Mouse (Mus musculus) forebrain, embryonic 13.5 days (tissue): ENCODE results near the gene Sf1. TPM values are rescaled to one million over a fixed set of nuclear protein-coding genes. Genes with fewer than 3 reads are reported as not detected.

Experiments
- ATAC-seq: fragments of 200-750 bp; cut with Nextera tagmentation; 2 replicates; pipeline ENCODE4 v1.8.0; 2017
- H3K27ac ChIP-seq: fragments of 300-500 bp; sonication (generic); 2 replicates; pipeline ENCODE4 v1.5.1; 2015; ENCODE audit warnings: inconsistent platforms, mild to moderate bottlenecking, moderate library complexity
- H3K27me3 ChIP-seq: fragments of 300-500 bp; sonication (generic); 2 replicates; pipeline ENCODE4 v1.6.1; 2015; ENCODE audit warnings: mild to moderate bottlenecking, inconsistent platforms
- H3K36me3 ChIP-seq: fragments of 300-500 bp; sonication (generic); 2 replicates; pipeline ENCODE4 v1.6.1; 2015; ENCODE audit warnings: mild to moderate bottlenecking, inconsistent platforms; ENCODE audit not compliant: poor library complexity, severe bottlenecking
- H3K4me1 ChIP-seq: fragments of 300-500 bp; sonication (generic); 2 replicates; pipeline ENCODE4 v1.6.1; 2015; ENCODE audit warnings: inconsistent platforms
- H3K4me2 ChIP-seq: fragments of 300-500 bp; sonication (generic); 2 replicates; pipeline ENCODE4 v1.6.1; 2015; ENCODE audit warnings: inconsistent platforms, mild to moderate bottlenecking, moderate library complexity
- H3K4me3 ChIP-seq: fragments of 300-500 bp; sonication (generic); 2 replicates; pipeline ENCODE4 v1.5.1; 2015; ENCODE audit warnings: mild to moderate bottlenecking, inconsistent platforms
- H3K9ac ChIP-seq: fragments of 300-500 bp; sonication (generic); 2 replicates; pipeline ENCODE4 v1.6.1; 2015; ENCODE audit warnings: mild to moderate bottlenecking, inconsistent platforms
- H3K9me3 ChIP-seq: fragments of 300-500 bp; sonication (generic); replicated peaks from 2 replicates; pipeline ENCODE4 v1.6.1; 2016; ENCODE audit warnings: inconsistent platforms
- WGBS: fragments of 180-500 bp; shearing (Covaris S2); methylation state at CpG from one replicate; pipeline ENCODE4 v1.1.7; 2015; 5-methylcytosine and 5-hydroxymethylcytosine counted together
- polyA plus RNA-seq: library from polyadenylated mRNA; unstranded; fragments of >200 nt; fragmentation: Nextera tagmentation; extraction: Ambion mirVana; gene quantifications from 2 replicates; pipeline ENCODE4 v1.2.1, GENCODE M21; 2015

Gene Sf1
- 134 and 139 TPM in 2 replicates for polyA plus RNA-seq

- peak within 1 kb of the TSS; percentile 98 for H3K4me3 ChIP-seq
- H3K27me3 ChIP-seq: no peaks in the 10 kb centered on the region
- H3K27ac ChIP-seq: peak within 1 kb of the TSS; percentile 99
- under 1% methylated on average over 65 of the region's 85 CpGs for WGBS
- peak; percentile 98 for ATAC-seq
- H3K9ac ChIP-seq: peak within 1 kb of the TSS; percentile 99
- H3K36me3 ChIP-seq: peaks cover 40% of the 10 kb centered on the region
- peaks cover 38% of the 10 kb centered on the region for H3K4me1 ChIP-seq
- no peaks in the 10 kb centered on the region for H3K9me3 ChIP-seq
- peak within 1 kb of the TSS; percentile 93 for H3K4me2 ChIP-seq
These were observed at the start of gene Sf1 for GRCm38 (mm10) chr19:6363411-6364240. Sf1 (plus strand) TSS chr19:6363690.

DNA sequence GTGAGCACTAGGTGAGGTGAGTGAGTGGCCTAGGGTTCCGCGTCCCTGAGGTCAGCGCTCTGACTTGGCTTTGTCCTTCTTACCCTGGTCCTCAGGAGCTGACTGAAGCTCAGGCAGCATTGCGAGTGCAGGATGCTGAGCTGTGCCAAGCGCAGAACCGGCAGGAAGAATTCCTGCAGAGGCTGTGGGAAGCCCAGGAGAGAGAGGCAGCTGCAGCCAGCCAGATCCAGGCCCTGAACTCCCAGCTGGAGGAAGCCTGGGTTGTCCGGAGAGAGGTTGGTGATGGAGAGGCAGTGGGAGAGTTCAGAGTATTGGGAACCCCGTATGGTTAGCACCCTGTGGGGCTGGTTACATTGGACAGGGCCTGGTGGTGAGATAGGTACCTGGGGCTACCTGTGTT is 49.7 kb upstream of the Sf1 start:
- Histone ChIP-seq H3K4me2 (no peak overlapping the region), H3K4me3 (no peak overlapping the region), H3K9me3 (no peaks in the 10 kb centered on the region), H3K9ac (no peak overlapping the region), H3K27me3 (no peaks in the 10 kb centered on the region), H3K27ac (no peak overlapping the region), H3K4me1 (no peaks in the 10 kb centered on the region), H3K36me3 (peaks cover 46% of the 10 kb centered on the region)
- no peak for ATAC-seq
- WGBS: 93% methylated on average over 8 of the region's 8 CpGs

GRCm38 (mm10) chr19:6314513-6314912 is 49.0 kb upstream of the Sf1 start:
- no peak for ATAC-seq
- WGBS: 91% methylated on average over 8 of the region's 8 CpGs
- H3K36me3 ChIP-seq: peaks cover 46% of the 10 kb centered on the region

DNA sequence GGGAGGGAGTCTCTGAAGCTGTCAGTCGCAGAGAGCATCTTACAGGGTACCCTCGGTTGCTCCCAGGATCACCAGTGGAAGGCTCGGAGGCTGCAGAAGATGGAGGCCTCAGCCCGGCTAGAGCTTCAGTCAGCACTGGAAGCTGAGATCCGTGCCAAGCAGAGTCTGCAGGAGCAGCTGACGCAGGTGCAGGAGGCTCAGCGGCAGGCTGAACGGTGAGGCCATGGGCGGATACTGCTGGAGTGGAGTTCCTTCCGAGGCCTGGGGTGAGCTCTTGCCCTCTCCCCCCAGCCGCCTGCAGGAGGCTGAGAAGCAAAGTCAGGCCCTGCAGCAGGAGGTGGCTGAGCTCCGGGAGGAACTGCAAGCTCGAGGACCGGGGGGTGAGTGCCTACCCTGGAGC is 47.9 kb upstream of the Sf1 start:
- Histone ChIP-seq H3K9me3 (no peaks in the 10 kb centered on the region), H3K36me3 (peaks cover 46% of the 10 kb centered on the region), H3K4me1 (no peaks in the 10 kb centered on the region), H3K9ac (no peak overlapping the region), H3K4me2 (no peak overlapping the region), H3K4me3 (no peak overlapping the region), H3K27ac (no peak overlapping the region), H3K27me3 (no peaks in the 10 kb centered on the region)
- WGBS: 80% methylated on average over 14 of the region's 14 CpGs
- ATAC-seq: no peak

More at GRCm38 (mm10) chr19:6314513-6314912, 49.0 kb upstream of the Sf1 start:
- Histone ChIP-seq H3K4me1 (no peaks in the 10 kb centered on the region), H3K4me3 (no peak overlapping the region), H3K27me3 (no peaks in the 10 kb centered on the region), H3K27ac (no peak overlapping the region), H3K9me3 (no peaks in the 10 kb centered on the region), H3K4me2 (no peak overlapping the region), H3K9ac (no peak overlapping the region)

GRCm38 (mm10) chr19:6318145-6318544 is 45.3 kb upstream of the Sf1 start:
- H3K36me3 ChIP-seq: peaks cover 38% of the 10 kb centered on the region; the same call in 1 of the 2 replicates
- no peak overlapping the region for H3K27ac ChIP-seq
- 87% methylated on average over 12 of the region's 12 CpGs for WGBS
- H3K4me2 ChIP-seq: no peak overlapping the region
- H3K9me3 ChIP-seq: no peaks in the 10 kb centered on the region
- no peak overlapping the region for H3K4me3 ChIP-seq
- no peak overlapping the region for H3K9ac ChIP-seq
- no peaks in the 10 kb centered on the region for H3K27me3 ChIP-seq
- ATAC-seq: no peak
- H3K4me1 ChIP-seq: no peaks in the 10 kb centered on the region

DNA sequence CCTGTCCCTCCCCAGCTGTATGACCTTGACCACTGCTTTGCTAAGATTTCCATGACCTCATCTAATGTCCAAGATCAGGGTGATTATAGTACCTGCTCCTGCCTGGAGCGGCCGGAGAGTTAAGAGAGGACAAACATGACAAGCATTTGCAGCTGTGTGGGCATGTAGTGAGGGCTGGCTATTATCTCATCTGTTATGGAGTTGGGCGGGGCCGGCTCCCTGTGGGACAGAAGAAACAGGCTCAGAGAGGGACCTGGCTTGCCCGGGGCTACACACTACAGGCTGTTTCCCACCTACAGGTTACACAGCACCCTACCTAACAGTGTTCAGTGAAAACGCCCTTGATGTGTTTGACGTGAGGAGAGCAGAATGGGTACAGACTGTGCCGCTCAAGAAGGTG is 42.1 kb upstream of the Sf1 start:
- 88% methylated on average over 8 of the region's 8 CpGs for WGBS

DNA sequence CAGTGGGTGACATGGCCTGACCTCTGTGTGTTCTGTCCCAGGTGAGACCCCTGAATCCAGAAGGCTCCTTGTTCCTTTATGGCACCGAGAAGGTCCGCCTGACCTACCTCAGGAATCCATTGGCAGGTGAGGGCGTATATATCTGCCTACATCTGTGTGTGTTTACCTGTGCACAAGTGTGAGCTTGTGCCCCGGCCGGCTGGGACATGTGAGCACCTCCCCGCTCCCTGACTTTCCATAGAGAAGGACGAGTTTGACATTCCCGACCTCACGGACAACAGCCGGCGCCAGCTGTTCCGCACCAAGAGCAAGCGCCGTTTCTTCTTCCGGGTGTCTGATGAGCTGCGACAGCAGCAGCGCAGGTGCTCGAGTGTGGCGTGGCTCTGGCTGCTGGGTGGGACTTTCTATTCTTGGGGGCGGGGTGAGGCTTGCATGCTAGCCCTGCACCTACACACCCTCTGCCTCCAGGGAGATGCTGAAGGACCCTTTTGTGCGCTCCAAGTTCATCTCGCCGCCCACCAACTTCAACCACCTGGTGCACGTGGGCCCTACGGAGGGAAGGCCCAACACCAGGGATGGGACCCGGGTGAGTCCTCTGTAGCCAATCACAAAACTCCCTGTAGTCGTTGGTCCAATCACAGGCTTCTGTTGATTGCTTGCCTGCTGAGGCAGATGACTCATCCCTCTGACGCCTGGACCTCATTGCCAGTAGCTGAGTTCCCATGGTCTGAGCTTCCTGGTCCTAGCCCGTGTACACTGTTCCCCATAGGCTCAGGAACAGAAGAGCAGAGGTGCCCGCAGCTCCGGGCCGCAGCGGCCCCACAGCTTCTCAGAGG is 41.5 kb upstream of the Sf1 start:
- peaks cover 14% of the 10 kb centered on the region; the same call in 1 of the 2 replicates for H3K36me3 ChIP-seq
- H3K27me3 ChIP-seq: no peaks in the 10 kb centered on the region
- H3K9me3 ChIP-seq: no peaks in the 10 kb centered on the region
- H3K4me3 ChIP-seq: no peak overlapping the region
- no peaks in the 10 kb centered on the region for H3K4me1 ChIP-seq
- 87% methylated on average over 33 of the region's 33 CpGs for WGBS
- no peak overlapping the region for H3K27ac ChIP-seq
- no peak overlapping the region for H3K9ac ChIP-seq
- H3K4me2 ChIP-seq: no peak overlapping the region
- ATAC-seq: no peak

More for the DNA sequence above, 42.1 kb upstream of the Sf1 start:
- ATAC-seq: no peak
- Histone ChIP-seq H3K4me1 (no peaks in the 10 kb centered on the region), H3K9ac (no peak overlapping the region), H3K4me3 (no peak overlapping the region), H3K4me2 (no peak overlapping the region), H3K9me3 (no peaks in the 10 kb centered on the region), H3K36me3 (peaks cover 18% of the 10 kb centered on the region; the same call in 1 of the 2 replicates), H3K27ac (no peak overlapping the region), H3K27me3 (no peaks in the 10 kb centered on the region)

DNA sequence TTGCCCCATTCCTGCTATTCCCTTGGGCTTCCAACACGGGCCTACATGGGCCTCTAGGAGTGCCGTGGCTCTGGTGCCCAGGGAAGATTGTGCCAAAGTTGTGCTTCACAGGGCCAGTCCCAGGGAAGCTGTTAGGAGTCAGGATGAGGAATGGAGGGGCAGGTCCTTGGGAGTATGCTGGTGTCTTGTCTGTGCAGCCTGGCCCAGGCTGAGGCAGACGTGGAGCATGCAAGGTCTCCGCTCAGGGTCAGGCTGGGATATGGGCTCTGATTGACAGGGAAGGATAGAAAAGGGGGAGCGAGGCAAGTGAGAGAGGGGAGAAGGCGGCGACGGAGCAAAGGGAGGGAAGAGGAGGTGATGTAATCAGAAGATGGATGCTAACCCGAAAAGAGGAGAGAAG is 38.7 kb upstream of the Sf1 start:
- Histone ChIP-seq H3K4me2 (no peak overlapping the region), H3K4me3 (no peak overlapping the region), H3K36me3 (0 out of 2 replicates have a peak, but pooled peaks cover 4% of the 10 kb centered on the region), H3K27me3 (no peaks in the 10 kb centered on the region), H3K27ac (no peak overlapping the region), H3K4me1 (no peaks in the 10 kb centered on the region), H3K9ac (no peak overlapping the region; the same call in 1 of the 2 replicates), H3K9me3 (no peaks in the 10 kb centered on the region)
- ATAC-seq: no peak
- WGBS: 79% methylated on average over 9 of the region's 9 CpGs

DNA sequence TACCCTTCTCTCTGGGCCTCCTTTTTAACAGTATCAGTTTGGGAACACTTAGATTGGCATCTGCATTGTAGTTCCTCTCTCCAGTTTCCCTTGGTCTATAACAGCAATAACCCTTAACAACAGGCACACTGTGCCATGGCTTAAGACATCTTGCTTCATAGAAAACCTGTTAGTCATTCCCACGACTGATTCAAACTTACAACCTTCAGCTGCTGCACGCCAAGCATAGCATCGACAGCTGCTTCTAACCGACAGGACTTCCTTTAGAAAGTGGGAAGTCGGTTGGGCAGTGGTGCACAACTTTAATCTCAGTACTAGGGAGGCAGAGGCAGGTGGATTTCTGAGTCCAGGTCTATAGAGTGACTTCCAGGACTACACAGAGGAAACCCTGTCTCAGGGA is 32.3 kb upstream of the Sf1 start:
- no peaks in the 10 kb centered on the region for H3K9me3 ChIP-seq
- H3K36me3 ChIP-seq: no peaks in the 10 kb centered on the region
- H3K4me1 ChIP-seq: peaks cover 16% of the 10 kb centered on the region
- H3K27ac ChIP-seq: no peak overlapping the region
- H3K4me2 ChIP-seq: no peak overlapping the region
- 72% methylated on average over 5 of the region's 5 CpGs for WGBS
- H3K4me3 ChIP-seq: no peak overlapping the region
- no peak for ATAC-seq
- no peaks in the 10 kb centered on the region for H3K27me3 ChIP-seq
- H3K9ac ChIP-seq: no peak overlapping the region

- Histone ChIP-seq H3K9ac (peak overlapping the region; percentile 41; the same call in 1 of the 2 replicates), H3K27ac (no peak overlapping the region), H3K9me3 (no peaks in the 10 kb centered on the region), H3K4me2 (peak overlapping the region; percentile 43), H3K36me3 (peaks cover 4% of the 10 kb centered on the region), H3K4me3 (no peak overlapping the region), H3K4me1 (peaks cover 23% of the 10 kb centered on the region), H3K27me3 (no peaks in the 10 kb centered on the region)
- ATAC-seq: no peak
- 21% methylated on average over 13 of the region's 13 CpGs for WGBS
These were observed 31.6 kb upstream of the Sf1 start for GRCm38 (mm10) chr19:6331719-6332516.

DNA sequence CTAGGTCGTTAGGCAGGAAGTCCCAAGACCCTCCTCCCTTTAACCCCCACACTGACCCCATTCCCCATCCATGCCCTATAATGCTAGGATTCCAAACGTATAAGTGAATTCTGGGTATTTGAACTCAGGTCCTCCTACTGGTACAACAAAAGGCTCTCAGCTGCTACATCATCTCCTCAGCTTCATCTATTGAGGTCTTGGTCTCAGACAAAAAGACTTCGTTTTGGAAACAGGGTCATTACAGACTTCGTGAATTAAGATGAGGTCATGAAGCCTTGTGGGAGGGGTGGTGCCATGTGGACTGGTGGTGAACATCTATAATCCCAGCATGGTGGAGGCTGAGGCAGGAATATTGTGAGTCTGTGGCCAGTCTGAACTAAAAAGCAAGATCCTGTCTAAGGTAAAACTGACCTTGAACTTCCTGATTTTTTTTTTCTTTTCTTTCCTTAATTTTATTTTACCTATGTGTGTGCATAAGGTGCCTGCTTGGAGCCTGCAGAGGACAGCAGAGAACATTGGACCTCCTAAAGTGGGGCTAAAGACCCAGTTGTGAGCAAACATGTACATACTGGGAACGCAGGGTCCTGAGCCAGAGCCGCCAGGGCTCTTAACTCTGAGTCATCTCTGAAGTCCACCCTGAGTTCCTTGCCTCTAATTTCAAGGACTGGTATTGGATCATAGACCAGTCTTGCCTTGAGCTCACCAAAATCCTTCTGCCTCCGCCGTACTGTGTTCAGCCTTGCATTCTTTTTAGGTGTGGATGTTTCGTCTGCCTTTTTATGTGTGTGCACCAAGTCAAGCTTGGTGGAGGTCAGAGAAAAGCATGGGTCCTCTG is 29.5 kb upstream of the Sf1 start:
- Histone ChIP-seq H3K4me2 (peak overlapping the region; percentile 95), H3K4me3 (peak overlapping the region; percentile 78), H3K27ac (peak overlapping the region; percentile 61), H3K36me3 (peaks cover 25% of the 10 kb centered on the region), H3K4me1 (peaks cover 35% of the 10 kb centered on the region), H3K9ac (peak overlapping the region; percentile 89; the same call in 1 of the 2 replicates), H3K9me3 (no peaks in the 10 kb centered on the region), H3K27me3 (no peaks in the 10 kb centered on the region)
- WGBS: 58% methylated on average over 9 of the region's 9 CpGs
- ATAC-seq: no peak
